Mouse (Mus musculus) activated CD4-positive, CD25-positive, alpha-beta regulatory T cell, adult 4 months (primary cell): ENCODE data around the gene Lrmda. TPM values are rescaled to one million over a fixed set of nuclear protein-coding genes. Genes with fewer than 3 reads are reported as not detected.

Experiments
- ATAC-seq: one replicate; pipeline ENCODE4 v1.8.0; 2017
- polyA plus RNA-seq, 2 experiments: library from polyadenylated mRNA; unstranded; fragments of 100-300 nt; shearing (Covaris generic); gene quantifications; one replicate each; pipeline ENCODE4 v1.2.1; 2017

Lrmda gene
- polyA plus RNA-seq, 2 experiments from 2014 or later: not detected

DNA sequence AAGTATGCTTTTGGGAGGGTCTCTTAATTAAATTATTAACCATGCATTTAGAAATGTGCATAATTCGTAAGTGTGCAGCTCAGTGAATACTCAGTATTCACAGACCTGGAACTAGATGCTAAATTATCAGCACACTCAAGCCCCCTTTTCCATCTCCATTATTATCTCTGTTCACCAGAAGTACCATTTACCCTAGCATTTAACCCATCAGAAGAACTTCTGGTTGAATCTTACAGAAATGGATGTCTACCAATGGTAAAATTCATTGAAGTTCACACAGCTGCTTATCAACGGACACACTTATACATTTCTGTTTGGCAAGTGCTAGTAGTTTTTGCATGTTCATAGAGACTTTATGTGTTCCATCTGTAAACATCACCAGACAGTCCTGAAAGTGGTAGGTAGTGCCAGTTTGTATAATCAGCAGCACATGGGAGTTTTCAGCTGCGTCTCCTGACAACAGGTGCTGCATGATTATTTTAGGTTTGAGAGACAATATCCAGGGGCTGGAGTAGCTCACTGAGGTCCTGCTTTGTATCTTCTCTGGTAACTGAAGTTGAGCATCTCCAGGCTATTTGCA lies 968.7 kb downstream of the Lrmda start:
- ATAC-seq: no peak

- ATAC-seq: no peak
Measured at GRCm38 (mm10) chr14:22995184-22995935, 975.8 kb downstream of the Lrmda start.

- no peak for ATAC-seq
Measured at GRCm38 (mm10) chr14:22998906-22999305, 979.4 kb downstream of the Lrmda start.

GRCm38 (mm10) chr14:23011989-23012388 lies 992.5 kb downstream of the Lrmda start:
- ATAC-seq: no peak

- ATAC-seq: no peak
Measured at GRCm38 (mm10) chr14:23014747-23015286, 995.3 kb downstream of the Lrmda start.

GRCm38 (mm10) chr14:23015321-23016067 lies 996.0 kb downstream of the Lrmda start:
- no peak for ATAC-seq

DNA sequence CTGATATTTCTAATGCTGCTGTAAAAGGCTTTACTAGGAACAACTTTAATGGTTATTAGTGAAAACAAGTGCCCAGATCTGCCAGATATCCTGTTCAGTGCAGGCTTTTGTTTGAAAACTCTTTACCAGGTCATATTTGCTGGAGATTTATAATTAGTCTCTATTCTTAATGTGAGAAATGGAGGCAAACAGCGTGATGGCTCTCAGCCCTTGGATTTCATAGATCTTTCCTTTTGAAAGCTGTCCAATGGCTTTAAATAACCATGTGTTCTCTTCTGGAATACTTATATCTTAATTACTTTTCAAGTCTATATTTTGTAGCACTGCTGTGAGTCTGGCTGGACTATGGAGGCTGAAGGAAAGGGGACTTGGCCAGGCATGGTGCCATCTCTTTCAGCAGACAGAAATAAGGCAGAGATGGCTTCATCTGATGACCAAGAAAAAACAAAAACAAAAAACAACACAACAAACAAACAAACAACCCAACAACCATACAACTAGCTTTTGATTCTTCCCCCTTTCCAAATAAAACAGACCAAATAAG lies 996.6 kb downstream of the Lrmda start:
- no peak for ATAC-seq

DNA sequence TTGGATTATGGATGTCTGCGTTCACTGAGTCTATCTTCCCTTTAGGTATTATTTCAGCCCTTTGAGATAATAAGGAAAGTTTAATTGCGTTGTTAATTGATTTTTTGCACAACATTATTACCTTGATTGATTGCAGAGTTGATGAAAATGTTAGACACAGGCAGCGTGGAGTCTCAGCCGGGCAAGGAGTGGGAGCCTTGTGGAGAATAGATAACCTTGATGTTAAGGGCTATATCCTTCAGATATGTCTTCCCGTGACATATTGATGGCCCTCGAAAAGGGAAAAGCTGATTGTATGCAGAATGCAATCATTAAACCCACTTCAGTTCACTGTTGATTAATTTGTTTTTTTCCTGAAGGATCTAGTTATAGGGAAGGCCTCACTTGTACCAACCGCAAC lies 1021.5 kb downstream of the Lrmda start:
- ATAC-seq: no peak

DNA sequence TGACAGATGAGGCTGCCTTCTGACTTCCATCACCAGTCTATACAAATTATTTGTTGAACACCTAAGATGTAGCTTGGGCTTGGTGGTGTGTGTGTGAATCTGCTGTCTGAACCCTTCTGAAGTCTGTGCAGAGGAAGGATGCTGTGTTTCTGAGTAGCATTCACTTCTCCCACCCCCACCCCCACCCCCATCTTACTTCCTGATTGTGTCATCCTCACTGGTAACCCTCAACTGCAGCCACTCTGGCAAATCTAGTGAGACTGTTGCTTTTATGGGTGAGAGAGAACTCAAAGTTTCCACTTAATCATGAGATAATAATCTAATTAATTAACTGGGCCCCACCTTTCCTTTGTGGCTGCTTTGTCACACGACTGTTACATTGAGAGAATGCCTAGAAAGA lies 1025.8 kb downstream of the Lrmda start:
- no peak for ATAC-seq

- no peak for ATAC-seq
Measured at GRCm38 (mm10) chr14:23046330-23046729, 1026.8 kb downstream of the Lrmda start.

GRCm38 (mm10) chr14:23051441-23051840 lies 1031.9 kb downstream of the Lrmda start:
- ATAC-seq: no peak

- no peak for ATAC-seq
Measured at GRCm38 (mm10) chr14:23052833-23053592, 1033.5 kb downstream of the Lrmda start.

GRCm38 (mm10) chr14:23057228-23057976 lies 1037.9 kb downstream of the Lrmda start:
- no peak for ATAC-seq

DNA sequence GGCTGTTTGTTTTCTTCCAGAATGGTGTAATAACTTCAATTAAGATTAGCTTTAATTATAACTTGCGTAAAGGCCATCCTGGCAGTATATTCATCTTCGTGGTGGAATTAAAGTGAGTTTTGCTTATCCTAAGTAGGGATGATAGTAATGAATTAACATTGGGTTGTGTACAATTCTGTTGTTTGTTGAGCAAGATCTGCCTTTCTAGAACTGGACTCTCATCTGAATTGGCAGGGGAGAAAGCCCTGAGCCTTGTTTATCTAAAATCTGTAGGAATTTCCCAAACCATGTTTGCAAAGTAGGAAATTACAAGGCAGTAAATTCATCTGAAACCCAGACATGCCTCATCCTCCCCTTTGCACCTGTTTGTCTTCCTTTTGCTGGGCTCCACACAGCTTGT lies 1038.5 kb downstream of the Lrmda start:
- no peak for ATAC-seq

DNA sequence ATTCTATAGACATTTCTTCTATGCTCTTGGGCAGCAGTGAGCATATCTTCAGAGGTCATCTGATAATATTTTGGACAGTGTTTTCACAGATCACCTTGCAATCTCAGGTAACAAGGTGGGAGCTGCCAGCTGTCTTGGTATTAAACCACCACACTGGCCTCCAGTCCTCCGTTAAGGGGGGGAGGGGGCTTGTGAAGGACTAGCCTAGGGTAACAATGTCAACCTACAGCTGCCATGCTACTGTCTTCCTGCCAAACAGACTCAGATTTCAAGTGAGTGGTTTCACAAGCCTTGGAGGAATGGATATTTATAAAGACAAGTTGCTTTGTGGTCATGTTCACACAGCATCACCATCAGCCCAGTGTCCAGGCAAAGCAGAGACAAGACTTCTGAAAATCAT lies 1059.2 kb downstream of the Lrmda start:
- ATAC-seq: no peak

GRCm38 (mm10) chr14:23084241-23084773 lies 1064.8 kb downstream of the Lrmda start:
- ATAC-seq: no peak

- ATAC-seq: no peak
Measured at GRCm38 (mm10) chr14:23084797-23085196, 1065.3 kb downstream of the Lrmda start.

GRCm38 (mm10) chr14:23093306-23093705 lies 1073.8 kb downstream of the Lrmda start:
- ATAC-seq: no peak

- no peak for ATAC-seq
Measured at GRCm38 (mm10) chr14:23094546-23095157, 1075.1 kb downstream of the Lrmda start.

GRCm38 (mm10) chr14:23095158-23096016 lies 1075.9 kb downstream of the Lrmda start:
- ATAC-seq: no peak
